Mouse (Mus musculus): ENCODE results near the gene Ficd. TPM values are rescaled to one million over a fixed set of nuclear protein-coding genes. Genes with fewer than 3 reads are reported as not detected.
"Not testable (repeated sequence)": the region's sequence is repeated elsewhere in the genome, so short reads cannot be mapped to it uniquely, and the experiment has no call there.

Gene Ficd
- polyA plus RNA-seq, 1 experiment from 2014 or later = 5.8 TPM

DNA sequence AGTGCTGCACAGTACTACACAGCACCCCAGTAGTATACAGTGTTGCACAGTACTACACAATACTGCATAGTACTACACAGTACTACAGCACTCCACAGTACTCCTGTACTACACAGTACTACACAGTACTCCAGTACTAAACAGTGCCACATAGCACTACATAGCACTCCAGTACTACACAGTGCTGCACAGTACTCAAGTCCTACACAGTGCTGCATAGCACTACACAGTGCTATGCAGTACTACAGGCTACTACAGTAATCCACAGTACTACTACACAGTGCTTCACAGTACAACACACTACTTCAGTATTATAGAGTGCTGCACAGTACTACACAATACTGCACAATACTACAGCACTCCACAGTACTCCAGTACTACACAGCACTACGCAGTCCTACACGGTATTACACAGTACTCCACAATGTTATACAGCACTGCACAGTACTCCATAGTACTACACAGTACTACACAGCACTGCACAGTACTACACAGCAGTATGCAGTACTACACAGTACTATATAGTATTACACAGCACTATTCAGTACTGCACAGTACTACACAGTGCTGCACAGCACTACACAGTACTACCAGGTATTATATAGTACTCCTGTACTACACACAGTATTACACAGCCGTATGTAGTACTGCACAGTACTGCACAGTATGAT lies 44.6 kb downstream of the Ficd start:
- Histone ChIP-seq H3K4me2 (no peak overlapping the region), H3K27ac (no peak overlapping the region), H3K27me3 (peaks cover 32% of the 10 kb centered on the region), H3K9ac (no peak overlapping the region), H3K4me3 (no peak overlapping the region), H3K4me1 (no peaks in the 10 kb centered on the region), H3K9me3 (replicated peaks) (no peaks in the 10 kb centered on the region), H3K36me3 (ENCODE audit: poor library complexity, severe bottlenecking) (peaks cover 35% of the 10 kb centered on the region)
- ATAC-seq = peak; percentile 33; the same call in 1 of the 2 replicates
- WGBS = 96% methylated on average over 3 of the region's 3 CpGs

DNA sequence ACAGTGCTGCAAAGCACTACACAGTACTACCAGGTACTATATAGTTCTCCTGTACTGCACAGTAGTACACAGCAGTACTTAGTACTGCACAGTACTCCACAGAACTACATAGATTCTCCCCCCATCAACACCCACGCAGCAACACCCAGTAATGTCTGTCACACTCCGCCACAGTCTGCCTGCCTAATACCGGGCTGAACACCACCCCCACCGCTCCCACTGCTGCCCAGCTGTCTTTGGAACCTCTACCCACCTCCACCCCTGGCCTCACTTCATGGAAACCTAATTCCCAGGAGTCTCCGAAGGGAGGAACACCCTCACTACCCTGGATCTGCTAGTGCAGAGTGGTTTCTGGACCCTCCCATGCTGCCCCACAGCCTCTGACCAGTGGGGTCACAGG lies 45.2 kb downstream of the Ficd start:
- Histone ChIP-seq H3K9me3 (replicated peaks) (no peaks in the 10 kb centered on the region), H3K4me3 (no peak overlapping the region), H3K9ac (no peak overlapping the region), H3K27me3 (peaks cover 33% of the 10 kb centered on the region), H3K27ac (no peak overlapping the region), H3K36me3 (ENCODE audit: poor library complexity, severe bottlenecking) (peaks cover 29% of the 10 kb centered on the region), H3K4me1 (no peaks in the 10 kb centered on the region), H3K4me2 (no peak overlapping the region)
- WGBS = 89% methylated on average over 5 of the region's 5 CpGs
- ATAC-seq = no peak

DNA sequence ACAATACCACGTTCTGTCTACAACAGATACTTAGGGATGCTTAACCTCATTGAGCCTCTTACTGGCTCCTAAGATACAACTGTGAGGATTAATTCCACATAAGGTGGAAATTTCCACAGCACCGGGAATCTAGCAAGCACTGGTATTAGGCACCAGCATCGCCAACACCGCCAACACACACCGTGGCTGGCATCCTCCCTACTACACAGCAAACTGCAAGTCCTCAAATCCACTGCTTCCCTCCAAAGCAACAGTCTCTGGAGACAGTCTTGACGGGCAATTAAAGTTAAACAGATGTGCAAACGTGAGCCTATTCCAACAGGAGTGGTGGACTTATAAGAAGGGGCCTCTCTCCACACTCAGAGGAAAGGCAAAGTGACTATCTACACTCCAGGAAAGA lies 45.7 kb downstream of the Ficd start:
- H3K27me3 ChIP-seq = peaks cover 35% of the 10 kb centered on the region
- no peaks in the 10 kb centered on the region for H3K9me3 ChIP-seq (replicated peaks)
- H3K4me1 ChIP-seq = no peaks in the 10 kb centered on the region
- H3K27ac ChIP-seq = no peak overlapping the region
- peaks cover 24% of the 10 kb centered on the region for H3K36me3 ChIP-seq (ENCODE audit: poor library complexity, severe bottlenecking)
- ATAC-seq = no peak
- no peak overlapping the region for H3K4me3 ChIP-seq
- H3K4me2 ChIP-seq = no peak overlapping the region
- WGBS = 87% methylated on average over 7 of the region's 7 CpGs
- no peak overlapping the region for H3K9ac ChIP-seq

DNA sequence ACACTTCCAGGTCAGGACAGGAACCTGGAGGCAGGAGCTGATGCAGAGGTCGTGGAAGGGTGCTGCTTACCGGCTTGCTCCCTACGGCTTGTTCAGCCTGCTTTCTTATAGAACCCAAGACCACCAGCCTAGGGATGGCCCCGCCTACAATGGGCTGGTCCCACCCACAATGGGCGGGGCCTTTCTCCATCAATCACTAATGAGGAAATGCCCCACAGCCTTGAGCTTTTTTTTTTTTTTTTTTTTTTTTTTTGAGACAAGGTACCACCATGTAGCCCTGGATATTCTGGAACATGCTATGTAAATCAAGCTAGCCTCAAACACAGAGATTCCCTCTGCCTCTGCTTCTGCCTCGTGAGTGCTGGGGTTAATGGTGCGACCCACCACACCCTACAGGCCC lies 46.3 kb downstream of the Ficd start:
- no peaks in the 10 kb centered on the region for H3K4me1 ChIP-seq
- H3K27me3 ChIP-seq = peaks cover 35% of the 10 kb centered on the region
- no peaks in the 10 kb centered on the region for H3K9me3 ChIP-seq (replicated peaks)
- ATAC-seq = no peak
- no peak overlapping the region for H3K9ac ChIP-seq
- peaks cover 18% of the 10 kb centered on the region for H3K36me3 ChIP-seq (ENCODE audit: poor library complexity, severe bottlenecking)
- H3K4me2 ChIP-seq = no peak overlapping the region
- no peak overlapping the region for H3K27ac ChIP-seq
- no peak overlapping the region for H3K4me3 ChIP-seq
- WGBS = 74% methylated on average over 7 of the region's 7 CpGs

DNA sequence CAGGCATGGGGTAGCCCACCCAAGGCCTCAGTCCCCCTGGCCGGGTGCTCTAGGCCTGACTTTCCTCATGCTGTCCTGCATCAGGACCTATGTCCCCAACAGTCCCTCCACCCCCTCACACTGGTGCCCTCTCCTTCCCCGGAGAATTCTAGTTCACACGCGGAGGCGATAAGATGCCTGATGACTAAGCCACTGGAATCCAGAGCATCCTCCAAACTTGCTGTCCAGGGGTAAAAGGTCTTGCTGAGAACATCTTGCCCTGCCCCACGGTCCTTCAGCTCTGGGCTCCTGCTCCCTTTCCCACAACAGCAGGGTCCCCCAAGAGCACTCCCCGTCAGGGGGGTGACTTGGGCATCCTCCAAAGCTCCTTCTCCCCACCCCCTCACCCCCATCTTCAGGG lies 47.0 kb downstream of the Ficd start:
- 91% methylated on average over 7 of the region's 7 CpGs for WGBS
- peaks cover 12% of the 10 kb centered on the region for H3K36me3 ChIP-seq (ENCODE audit: poor library complexity, severe bottlenecking)
- H3K4me2 ChIP-seq = no peak overlapping the region
- H3K9me3 ChIP-seq (replicated peaks) = no peaks in the 10 kb centered on the region
- no peak overlapping the region for H3K4me3 ChIP-seq
- no peak for ATAC-seq
- H3K27ac ChIP-seq = no peak overlapping the region
- H3K9ac ChIP-seq = no peak overlapping the region
- H3K4me1 ChIP-seq = no peaks in the 10 kb centered on the region
- peaks cover 35% of the 10 kb centered on the region for H3K27me3 ChIP-seq

DNA sequence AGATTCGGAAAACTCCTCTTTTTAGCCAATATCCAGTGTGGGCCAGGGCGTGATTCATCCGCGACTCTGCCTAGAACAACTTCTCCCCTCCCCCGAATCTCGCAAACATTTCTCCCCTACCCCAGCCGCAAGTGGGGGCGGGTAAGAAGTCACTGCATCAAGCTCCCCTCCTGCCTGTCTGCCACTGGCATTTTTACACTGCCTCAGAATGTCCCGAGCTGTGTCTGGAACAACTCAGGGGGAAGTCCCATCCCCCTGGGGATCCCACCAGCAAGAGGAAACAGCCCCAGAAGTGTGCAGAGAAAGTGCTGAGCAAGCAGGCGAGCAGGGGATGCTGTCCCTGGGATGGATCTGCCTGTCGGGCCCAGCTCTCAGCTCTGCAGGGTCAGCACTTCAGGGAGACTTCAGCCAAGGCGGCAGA lies 48.0 kb downstream of the Ficd start:
- Histone ChIP-seq H3K9ac (no peak overlapping the region), H3K4me3 (no peak overlapping the region), H3K27ac (no peak overlapping the region), H3K9me3 (replicated peaks) (no peaks in the 10 kb centered on the region), H3K4me2 (no peak overlapping the region), H3K36me3 (ENCODE audit: poor library complexity, severe bottlenecking) (0 out of 2 replicates have a peak, but pooled peaks cover 4% of the 10 kb centered on the region), H3K27me3 (peaks cover 35% of the 10 kb centered on the region), H3K4me1 (no peaks in the 10 kb centered on the region)
- 21% methylated on average over 12 of the region's 12 CpGs for WGBS
- ATAC-seq = no peak

DNA sequence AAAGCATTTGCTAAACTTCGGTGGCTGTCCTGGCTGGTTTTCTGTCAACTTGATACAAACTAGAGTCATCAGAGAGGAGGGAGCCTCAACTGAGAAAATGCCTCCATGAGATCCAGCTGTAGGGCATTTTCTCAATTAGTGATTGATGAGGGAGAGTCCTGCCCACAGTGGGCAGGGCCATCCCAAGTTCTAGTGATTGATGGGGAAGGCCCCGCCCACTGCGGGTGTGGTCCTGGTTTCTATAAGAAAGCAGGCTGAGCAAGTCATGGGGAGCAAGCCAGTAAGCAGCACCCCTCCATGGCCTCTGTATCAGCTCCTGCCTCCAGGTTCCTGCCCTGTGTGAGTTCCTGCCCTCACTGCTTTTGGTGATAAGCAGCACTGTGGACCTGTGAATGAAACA lies 48.5 kb downstream of the Ficd start:
- 46% methylated on average over 3 of the region's 3 CpGs for WGBS
- H3K4me3 ChIP-seq; H3K36me3 ChIP-seq (ENCODE audit: poor library complexity, severe bottlenecking); H3K9ac ChIP-seq; H3K4me2 ChIP-seq; H3K27ac ChIP-seq; H3K9me3 ChIP-seq (replicated peaks); H3K4me1 ChIP-seq; ATAC-seq: not testable (repeated sequence)
- H3K27me3 ChIP-seq = peaks cover 35% of the 10 kb centered on the region

DNA sequence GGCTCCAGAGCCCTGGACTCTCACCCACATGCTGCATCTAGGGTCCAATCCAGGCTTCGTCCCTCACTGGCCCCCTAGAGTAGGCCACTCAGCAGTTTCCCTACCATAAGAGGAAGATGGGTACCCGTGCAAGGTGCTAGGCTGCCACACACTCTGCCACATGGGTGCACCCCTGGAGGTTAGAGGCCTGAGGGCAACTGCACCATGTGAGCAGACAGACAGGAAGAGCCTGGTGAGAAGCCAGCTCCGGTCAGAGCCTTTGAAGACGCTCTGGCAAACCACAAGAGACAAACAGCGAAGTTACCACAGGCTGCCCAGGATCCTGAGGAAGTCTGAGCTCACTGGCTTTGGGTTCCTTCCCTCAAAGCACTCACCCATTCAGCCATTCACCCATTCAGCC lies 51.4 kb downstream of the Ficd start:
- H3K4me1 ChIP-seq = no peaks in the 10 kb centered on the region
- ATAC-seq = no peak
- peaks cover 35% of the 10 kb centered on the region for H3K27me3 ChIP-seq
- H3K36me3 ChIP-seq (ENCODE audit: poor library complexity, severe bottlenecking) = no peaks in the 10 kb centered on the region
- H3K9ac ChIP-seq = no peak overlapping the region
- WGBS = 79% methylated on average over 5 of the region's 5 CpGs
- no peak overlapping the region for H3K27ac ChIP-seq
- H3K9me3 ChIP-seq (replicated peaks) = no peaks in the 10 kb centered on the region
- H3K4me3 ChIP-seq = no peak overlapping the region
- no peak overlapping the region for H3K4me2 ChIP-seq

DNA sequence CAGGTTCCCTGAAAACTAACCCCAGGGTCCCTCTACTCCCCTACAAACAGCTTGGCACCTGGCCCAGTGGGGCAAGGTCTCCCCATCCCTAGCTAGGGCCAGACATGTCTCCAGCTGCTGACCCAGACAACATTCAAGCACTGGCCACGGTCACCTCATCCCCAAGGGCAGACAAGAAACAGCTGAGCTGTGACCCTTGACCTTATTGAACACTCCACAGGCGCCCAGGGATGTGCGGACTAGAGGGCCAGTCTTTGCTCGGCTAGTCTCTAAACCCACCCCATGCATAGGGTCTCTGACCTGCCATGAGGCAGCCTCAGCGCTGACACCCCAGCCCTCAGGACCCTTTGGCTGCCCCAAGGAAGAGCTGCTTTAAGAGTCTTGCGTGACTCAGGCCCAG lies 53.0 kb downstream of the Ficd start:
- ATAC-seq = no peak
- Histone ChIP-seq H3K27me3 (peaks cover 19% of the 10 kb centered on the region), H3K9ac (no peak overlapping the region), H3K9me3 (replicated peaks) (no peaks in the 10 kb centered on the region), H3K27ac (no peak overlapping the region), H3K4me2 (no peak overlapping the region), H3K4me1 (no peaks in the 10 kb centered on the region), H3K4me3 (no peak overlapping the region), H3K36me3 (ENCODE audit: poor library complexity, severe bottlenecking) (no peaks in the 10 kb centered on the region)
- 55% methylated on average over 6 of the region's 6 CpGs for WGBS

DNA sequence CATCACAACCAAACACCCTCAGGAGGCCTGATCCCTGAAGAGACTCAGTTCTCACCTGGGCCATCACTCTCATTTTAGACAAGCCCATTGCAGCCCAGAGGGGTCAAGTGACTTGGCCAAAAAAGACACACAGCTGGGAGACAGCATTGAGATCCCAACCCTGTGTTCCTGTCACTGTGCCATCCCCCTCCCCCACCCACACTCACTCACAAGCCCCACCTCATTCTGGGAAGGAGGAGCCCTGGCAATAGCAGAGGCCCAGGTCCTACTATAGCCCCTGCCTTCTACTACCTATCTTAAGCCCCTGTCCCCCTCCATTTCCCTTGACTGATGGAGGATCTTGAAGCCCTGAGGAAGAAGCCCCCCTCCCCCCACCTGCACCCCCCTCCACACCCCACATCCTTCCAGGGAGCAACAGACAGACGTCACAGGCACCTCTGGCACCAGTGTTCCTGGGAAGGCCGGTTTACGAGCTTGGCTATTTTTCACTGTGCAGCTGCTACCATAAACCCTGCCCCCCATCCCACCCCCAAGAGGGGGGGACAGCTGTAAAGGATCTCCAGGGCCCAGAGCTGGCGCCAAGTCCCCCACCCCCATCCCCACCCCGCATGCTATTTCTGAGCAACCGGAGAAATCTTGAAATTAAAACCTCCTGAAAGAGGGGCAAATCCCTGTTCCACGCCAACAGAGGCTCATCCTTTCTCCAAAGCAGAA lies 53.6 kb downstream of the Ficd start:
- 60% methylated on average over 7 of the region's 7 CpGs for WGBS
- Histone ChIP-seq H3K4me3 (no peak overlapping the region), H3K27ac (no peak overlapping the region), H3K4me2 (no peak overlapping the region), H3K4me1 (no peaks in the 10 kb centered on the region), H3K9ac (no peak overlapping the region), H3K27me3 (peaks cover 13% of the 10 kb centered on the region), H3K9me3 (replicated peaks) (no peaks in the 10 kb centered on the region), H3K36me3 (ENCODE audit: poor library complexity, severe bottlenecking) (no peaks in the 10 kb centered on the region)
- ATAC-seq = no peak
